Mouse (Mus musculus) neural tube, embryonic 12.5 days (tissue): ENCODE measurements around the gene Ccs. TPM values are rescaled to one million over a fixed set of nuclear protein-coding genes. Genes with fewer than 3 reads are reported as not detected.

Source experiments
- ATAC-seq: fragments of 200-750 bp; cut with Nextera tagmentation; 2 replicates; pipeline ENCODE4 v1.8.0; 2017; ENCODE audit warnings: low read depth, mild to moderate bottlenecking, moderate TSS enrichment, moderate library complexity; ENCODE audit not compliant: low FRiP score
- H3K27ac ChIP-seq: fragments of 300-500 bp; sonication (generic); 2 replicates; pipeline ENCODE4 v1.5.1; 2016
- H3K27me3 ChIP-seq: fragments of 300-500 bp; sonication (generic); replicated peaks from 2 replicates; pipeline ENCODE4 v1.6.1; 2016; ENCODE audit warnings: mild to moderate bottlenecking
- H3K36me3 ChIP-seq: fragments of 300-500 bp; sonication (generic); 2 replicates; pipeline ENCODE4 v1.6.1; 2016; ENCODE audit warnings: mild to moderate bottlenecking
- H3K4me1 ChIP-seq: fragments of 300-500 bp; sonication (generic); 2 replicates; pipeline ENCODE4 v1.6.1; 2016
- H3K4me2 ChIP-seq: fragments of 300-500 bp; sonication (generic); replicated peaks from 2 replicates; pipeline ENCODE4 v1.6.1; 2016; ENCODE audit warnings: mild to moderate bottlenecking
- H3K4me3 ChIP-seq: fragments of 300-500 bp; sonication (generic); 2 replicates; pipeline ENCODE4 v1.5.1; 2016
- H3K9ac ChIP-seq: fragments of 300-500 bp; sonication (generic); 2 replicates; pipeline ENCODE4 v1.6.1; 2016; ENCODE audit warnings: mild to moderate bottlenecking
- H3K9me3 ChIP-seq: fragments of 300-500 bp; sonication (generic); 2 replicates; pipeline ENCODE4 v1.6.1; 2016; ENCODE audit warnings: mild to moderate bottlenecking
- WGBS: fragments of 180-500 bp; shearing (Covaris S2); methylation state at CpG from one replicate; pipeline ENCODE4 v1.1.7; 2016; 5-methylcytosine and 5-hydroxymethylcytosine counted together
- polyA plus RNA-seq: library from polyadenylated mRNA; unstranded; fragments of >200 nt; fragmentation: Nextera tagmentation; extraction: Ambion mirVana; gene quantifications from 2 replicates; pipeline ENCODE4 v1.2.1, GENCODE M21; 2016

Gene Ccs
- polyA plus RNA-seq, 1 experiment from 2014 or later = 44.1 TPM

- Histone ChIP-seq H3K27ac (no peak overlapping the region), H3K9me3 (no peaks in the 10 kb centered on the region), H3K9ac (no peak overlapping the region), H3K4me3 (no peak overlapping the region), H3K4me1 (peaks cover 5% of the 10 kb centered on the region; the same call in 1 of the 2 replicates), H3K27me3 (no peaks in the 10 kb centered on the region), H3K36me3 (peaks cover 56% of the 10 kb centered on the region), H3K4me2 (no peak overlapping the region)
- no peak for ATAC-seq
- 92% methylated on average over 5 of the region's 5 CpGs for WGBS
Measured at GRCm38 (mm10) chr19:4799083-4799482, 40.0 kb downstream of the Ccs start.

GRCm38 (mm10) chr19:4797846-4798245 is 41.3 kb downstream of the Ccs start:
- Histone ChIP-seq H3K36me3 (peaks cover 44% of the 10 kb centered on the region), H3K4me2 (no peak overlapping the region), H3K9ac (no peak overlapping the region), H3K4me3 (no peak overlapping the region), H3K27ac (no peak overlapping the region), H3K4me1 (peaks cover 1% of the 10 kb centered on the region; the same call in 1 of the 2 replicates), H3K27me3 (no peaks in the 10 kb centered on the region), H3K9me3 (no peaks in the 10 kb centered on the region)
- 93% methylated on average over 2 of the region's 2 CpGs for WGBS
- ATAC-seq = no peak

GRCm38 (mm10) chr19:4795929-4796328 is 43.2 kb downstream of the Ccs start:
- WGBS = 80% methylated on average over 1 of the region's 1 CpGs

GRCm38 (mm10) chr19:4793831-4794422 is 45.2 kb downstream of the Ccs start, which contains the start of gene Rbm4:
TSS of gene Rbm4 (minus strand) at chr19:4793901.
- Histone ChIP-seq H3K9ac (peak within 1 kb of the TSS; percentile 67), H3K36me3 (peaks cover 33% of the 10 kb centered on the region), H3K4me2 (peak within 1 kb of the TSS; percentile 70), H3K27ac (peak within 1 kb of the TSS; percentile 37; the same call in 1 of the 2 replicates), H3K4me3 (peak within 1 kb of the TSS; percentile 78), H3K9me3 (no peaks in the 10 kb centered on the region), H3K4me1 (peaks cover 32% of the 10 kb centered on the region), H3K27me3 (no peaks in the 10 kb centered on the region)
- peak; percentile 98 for ATAC-seq
- WGBS = under 1% methylated on average over 31 of the region's 31 CpGs

More at GRCm38 (mm10) chr19:4795929-4796328, 43.2 kb downstream of the Ccs start:
- no peak overlapping the region for H3K9ac ChIP-seq
- H3K36me3 ChIP-seq = peaks cover 37% of the 10 kb centered on the region
- H3K27ac ChIP-seq = no peak overlapping the region
- H3K4me3 ChIP-seq = no peak overlapping the region
- no peak overlapping the region for H3K4me2 ChIP-seq
- H3K9me3 ChIP-seq = no peaks in the 10 kb centered on the region
- H3K4me1 ChIP-seq = peaks cover 17% of the 10 kb centered on the region
- H3K27me3 ChIP-seq = no peaks in the 10 kb centered on the region
- ATAC-seq = no peak

GRCm38 (mm10) chr19:4793281-4793830 is 45.8 kb downstream of the Ccs start:
- peak overlapping the region; percentile 70 for H3K4me2 ChIP-seq
- peaks cover 29% of the 10 kb centered on the region for H3K36me3 ChIP-seq
- peak; percentile 70 for ATAC-seq
- 3% methylated on average over 16 of the region's 16 CpGs for WGBS
- peaks cover 32% of the 10 kb centered on the region for H3K4me1 ChIP-seq
- H3K9me3 ChIP-seq = no peaks in the 10 kb centered on the region
- H3K4me3 ChIP-seq = peak overlapping the region; percentile 78
- H3K9ac ChIP-seq = peak overlapping the region; percentile 67
- no peaks in the 10 kb centered on the region for H3K27me3 ChIP-seq
- peak overlapping the region; percentile 37; the same call in 1 of the 2 replicates for H3K27ac ChIP-seq

GRCm38 (mm10) chr19:4786313-4786712 is 52.8 kb downstream of the Ccs start:
- Histone ChIP-seq H3K9ac (no peak overlapping the region), H3K36me3 (peaks cover 77% of the 10 kb centered on the region), H3K27me3 (no peaks in the 10 kb centered on the region), H3K4me3 (no peak overlapping the region), H3K4me1 (peaks cover 24% of the 10 kb centered on the region), H3K9me3 (no peaks in the 10 kb centered on the region), H3K4me2 (no peak overlapping the region), H3K27ac (no peak overlapping the region)
- WGBS = 94% methylated on average over 2 of the region's 2 CpGs
- no peak for ATAC-seq

- 90% methylated on average over 7 of the region's 7 CpGs for WGBS
- no peak for ATAC-seq
Measured at GRCm38 (mm10) chr19:4785206-4785605, 53.9 kb downstream of the Ccs start.

GRCm38 (mm10) chr19:4782891-4783290 is 56.2 kb downstream of the Ccs start:
- Histone ChIP-seq H3K4me2 (no peak overlapping the region), H3K9ac (no peak overlapping the region), H3K4me3 (no peak overlapping the region), H3K27me3 (no peaks in the 10 kb centered on the region), H3K27ac (no peak overlapping the region), H3K36me3 (peaks cover 65% of the 10 kb centered on the region), H3K9me3 (no peaks in the 10 kb centered on the region), H3K4me1 (peaks cover 5% of the 10 kb centered on the region; the same call in 1 of the 2 replicates)
- ATAC-seq = no peak
- WGBS = 95% methylated on average over 2 of the region's 2 CpGs

More at GRCm38 (mm10) chr19:4785206-4785605, 53.9 kb downstream of the Ccs start:
- Histone ChIP-seq H3K9me3 (no peaks in the 10 kb centered on the region), H3K4me2 (no peak overlapping the region), H3K9ac (no peak overlapping the region), H3K4me1 (peaks cover 13% of the 10 kb centered on the region), H3K27ac (no peak overlapping the region), H3K4me3 (no peak overlapping the region), H3K36me3 (peaks cover 73% of the 10 kb centered on the region), H3K27me3 (no peaks in the 10 kb centered on the region)

Other genes starting within 250 kb of the Ccs start
- gene Lrfn4, start 223.7 kb downstream of the Ccs start, polyA plus RNA-seq = 15.6 and 17.9 TPM in 2 replicates
- 56.1 and 60.5 TPM in 2 replicates for gene Rce1, start 213.7 kb downstream of the Ccs start, polyA plus RNA-seq
- gene Gm960, start 140.7 kb downstream of the Ccs start, polyA plus RNA-seq = 3.8 and 5.9 TPM in 2 replicates
- gene Sptbn2, start 128.2 kb downstream of the Ccs start, polyA plus RNA-seq = 39.5 and 41.8 TPM in 2 replicates
- gene Rbm4b, start 82.8 kb downstream of the Ccs start, polyA plus RNA-seq = 157 and 164 TPM in 2 replicates
- 102 and 106 TPM in 2 replicates for gene Rbm4, start 45.4 kb downstream of the Ccs start, polyA plus RNA-seq
- 28.1 and 34.7 TPM in 2 replicates for gene Gm21992, start 27.7 kb downstream of the Ccs start, polyA plus RNA-seq
- gene Rbm14, start 27.7 kb downstream of the Ccs start, polyA plus RNA-seq = 96.3 and 97.1 TPM in 2 replicates
- 0.14 and 0.26 TPM in 2 replicates for gene Ccdc87, start within 50 bp of the Ccs start, polyA plus RNA-seq
- 59.0 and 61.8 TPM in 2 replicates for gene Ctsf, start 15.8 kb upstream of the Ccs start, polyA plus RNA-seq
- gene Actn3, start 38.6 kb upstream of the Ccs start, polyA plus RNA-seq = 3.3 TPM in 2 replicates
- 21.4 and 22.1 TPM in 2 replicates for gene Zdhhc24, start 39.3 kb upstream of the Ccs start, polyA plus RNA-seq
- gene Bbs1, start 67.3 kb upstream of the Ccs start, polyA plus RNA-seq = 8.1 and 10.5 TPM in 2 replicates
- 167 and 171 TPM in 2 replicates for gene Dpp3, start 89.0 kb upstream of the Ccs start, polyA plus RNA-seq
- 4.9 and 6.5 TPM in 2 replicates for gene Peli3, start 103.8 kb upstream of the Ccs start, polyA plus RNA-seq
- gene Mrpl11, start 122.8 kb upstream of the Ccs start, polyA plus RNA-seq = 126 and 132 TPM in 2 replicates
- 0.06 and 0.08 TPM in 2 replicates for gene Npas4, start 151.0 kb upstream of the Ccs start, polyA plus RNA-seq
- gene Slc29a2, start 184.5 kb upstream of the Ccs start, polyA plus RNA-seq = 6.1 and 6.2 TPM in 2 replicates
- gene B4gat1, start 199.5 kb upstream of the Ccs start, polyA plus RNA-seq = 48.2 and 50.0 TPM in 2 replicates
- 2.4 and 3.4 TPM in 2 replicates for gene AC124502.3, start 199.6 kb upstream of the Ccs start, polyA plus RNA-seq
- 58.7 TPM in 2 replicates for gene Brms1, start 202.0 kb upstream of the Ccs start, polyA plus RNA-seq
- 2.0 and 2.5 TPM in 2 replicates for gene Rin1, start 211.1 kb upstream of the Ccs start, polyA plus RNA-seq
- 22.9 and 26.3 TPM in 2 replicates for gene Cd248, start 228.7 kb upstream of the Ccs start, polyA plus RNA-seq
- gene Tmem151a, start 246.2 kb upstream of the Ccs start, polyA plus RNA-seq = 2.5 and 2.8 TPM in 2 replicates
- gene Yif1a, start 249.2 kb upstream of the Ccs start, polyA plus RNA-seq = 66.3 and 69.1 TPM in 2 replicates